Mouse (Mus musculus) hindbrain, embryonic 14.5 days (tissue): ENCODE results near the gene Timmdc1. TPM values are rescaled to one million over a fixed set of nuclear protein-coding genes. Genes with fewer than 3 reads are reported as not detected.

Experiments
- ATAC-seq: fragments of 200-750 bp; cut with Nextera tagmentation; 2 replicates; pipeline ENCODE4 v1.8.0; 2017; ENCODE audit warnings: moderate number of reproducible peaks, mild to moderate bottlenecking, moderate TSS enrichment, moderate library complexity; ENCODE audit not compliant: low FRiP score
- DNase-seq: peaks from one replicate; pipeline ENCODE4 v3.0.0-alpha.2; 2015; ENCODE audit warnings: low spot score
- H3K27ac ChIP-seq: fragments of 300-500 bp; sonication (generic); 2 replicates; pipeline ENCODE4 v1.5.1; 2014; ENCODE audit warnings: mild to moderate bottlenecking, moderate library complexity
- H3K27me3 ChIP-seq: fragments of 300-500 bp; sonication (generic); 2 replicates; pipeline ENCODE4 v1.6.1; 2014; ENCODE audit warnings: mild to moderate bottlenecking, low read length, mixed read lengths; ENCODE audit not compliant: control insufficient read depth, insufficient read depth
- H3K36me3 ChIP-seq: fragments of 300-500 bp; sonication (generic); replicated peaks from 2 replicates; pipeline ENCODE4 v1.6.1; 2014; ENCODE audit not compliant: control insufficient read depth, insufficient read depth
- H3K4me1 ChIP-seq: fragments of 300-500 bp; sonication (generic); replicated peaks from 2 replicates; pipeline ENCODE4 v1.6.1; 2014; ENCODE audit warnings: antibody characterized with exemption, low read length, mixed read lengths; ENCODE audit not compliant: control insufficient read depth, insufficient read depth
- H3K4me2 ChIP-seq: fragments of 300-500 bp; sonication (generic); replicated peaks from 2 replicates; pipeline ENCODE4 v1.6.1; 2014; ENCODE audit warnings: mild to moderate bottlenecking, moderate library complexity
- H3K4me3 ChIP-seq: fragments of 300-500 bp; sonication (generic); replicated peaks from 2 replicates; pipeline ENCODE4 v1.5.1; 2014; ENCODE audit warnings: mild to moderate bottlenecking, low read length
- H3K9ac ChIP-seq: fragments of 300-500 bp; sonication (generic); 2 replicates; pipeline ENCODE4 v1.6.1; 2014
- H3K9me3 ChIP-seq: fragments of 300-500 bp; sonication (generic); 2 replicates; pipeline ENCODE4 v1.6.1; 2016; ENCODE audit warnings: low read length; ENCODE audit not compliant: control insufficient read depth
- WGBS: fragments of 180-500 bp; shearing (Covaris S2); extraction: QIAGEN DNeasy Blood & Tissue Kit; methylation state at CpG from one replicate; pipeline ENCODE4 v1.1.7; 2014; 5-methylcytosine and 5-hydroxymethylcytosine counted together
- polyA plus RNA-seq: library from polyadenylated mRNA; unstranded; fragments of >200 nt; fragmentation: Nextera tagmentation; extraction: Ambion mirVana; gene quantifications from 2 replicates; pipeline ENCODE4 v1.2.1, GENCODE M21; 2014

Gene Timmdc1
- 25.0 and 29.8 TPM in 2 replicates for polyA plus RNA-seq

DNA sequence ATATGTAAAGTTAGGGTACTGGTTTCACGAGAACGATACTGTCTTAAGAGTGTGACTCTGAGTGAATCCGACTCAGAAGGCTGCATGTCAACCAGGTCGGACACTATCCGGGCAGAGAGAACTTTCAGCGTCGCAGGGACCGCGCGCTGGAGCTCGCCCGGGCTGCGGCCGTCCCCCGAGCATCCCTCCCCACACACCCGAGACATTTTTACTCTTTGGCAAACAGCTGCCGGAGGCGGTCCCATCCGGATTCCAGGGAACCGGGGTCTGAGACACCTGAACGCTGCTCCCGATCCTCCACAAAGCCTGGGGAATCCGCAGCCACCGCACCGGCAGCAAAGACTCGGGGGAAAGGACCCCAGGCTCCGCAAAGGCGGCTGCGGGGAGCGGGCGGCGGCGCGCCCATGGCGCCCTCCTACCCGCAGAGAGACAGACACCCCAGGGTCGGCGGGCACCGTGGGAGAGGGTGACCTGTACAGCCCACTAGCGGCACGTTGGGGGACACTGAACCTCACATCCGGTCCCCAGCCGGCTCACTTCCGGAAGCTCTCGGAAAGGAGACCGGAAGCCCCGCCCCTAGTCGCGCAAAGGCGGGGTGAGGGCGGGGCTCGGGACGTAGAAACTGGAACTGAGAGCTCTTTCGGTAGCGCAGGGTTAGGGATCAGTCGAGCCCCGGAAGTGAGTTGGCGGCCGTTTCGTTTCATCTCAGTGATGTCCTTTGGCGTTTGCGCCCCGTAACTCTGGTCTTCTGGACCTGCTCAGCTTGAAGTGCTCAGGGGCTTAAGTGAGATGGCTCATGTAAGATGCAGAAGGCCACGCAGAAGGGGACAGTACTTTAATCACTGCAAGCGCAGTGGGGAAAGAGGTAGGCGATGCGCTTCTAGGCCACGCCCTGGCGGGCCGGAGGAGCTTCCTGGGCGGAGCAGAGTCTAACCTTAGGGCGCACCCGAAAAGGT is at the start of gene Timmdc1:
Timmdc1 (minus strand) TSS at position 535 of the 956 bp plus-strand sequence.
- H3K9me3 ChIP-seq = no peaks in the 10 kb centered on the region
- H3K9ac ChIP-seq = peak within 1 kb of the TSS; percentile 97
- peak within 1 kb of the TSS; percentile 88 for H3K27ac ChIP-seq
- H3K27me3 ChIP-seq = no peaks in the 10 kb centered on the region
- under 1% methylated on average over 73 of the region's 73 CpGs for WGBS
- peaks cover 47% of the 10 kb centered on the region for H3K36me3 ChIP-seq
- ATAC-seq (peak; percentile 99), DNase-seq (peak; percentile 98)
- H3K4me3 ChIP-seq = peak within 1 kb of the TSS; percentile 91
- H3K4me1 ChIP-seq = peaks cover 16% of the 10 kb centered on the region
- H3K4me2 ChIP-seq = peak within 1 kb of the TSS; percentile 69

DNA sequence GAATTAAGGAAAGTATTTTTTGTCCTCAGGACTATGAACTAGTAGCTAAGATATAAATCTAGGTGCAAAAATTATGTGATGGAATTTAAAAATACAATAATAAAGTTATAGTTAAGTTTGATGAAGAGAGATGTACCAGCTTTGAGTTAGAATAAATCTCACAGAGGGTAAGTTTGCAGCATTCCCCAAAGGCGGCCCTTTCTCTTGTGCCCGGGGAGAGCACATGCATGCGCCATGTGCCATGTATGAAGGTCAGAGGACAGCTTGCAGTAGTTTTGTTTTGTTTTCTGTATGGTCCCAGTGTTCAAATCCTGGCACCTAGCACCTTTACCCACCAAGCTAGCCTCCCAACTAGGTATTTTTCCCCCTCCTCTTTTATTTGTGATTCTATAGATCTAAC is 49.0 kb upstream of the Timmdc1 start:
- H3K9ac ChIP-seq = no peak overlapping the region
- H3K27ac ChIP-seq = no peak overlapping the region
- no peak overlapping the region for H3K4me2 ChIP-seq
- H3K9me3 ChIP-seq = no peaks in the 10 kb centered on the region
- H3K36me3 ChIP-seq = peaks cover 81% of the 10 kb centered on the region
- DNase-seq = no peak
- no peak for ATAC-seq
- H3K27me3 ChIP-seq = no peaks in the 10 kb centered on the region
- H3K4me3 ChIP-seq = no peak overlapping the region
- WGBS = 97% methylated on average over 3 of the region's 3 CpGs
- H3K4me1 ChIP-seq = no peaks in the 10 kb centered on the region

DNA sequence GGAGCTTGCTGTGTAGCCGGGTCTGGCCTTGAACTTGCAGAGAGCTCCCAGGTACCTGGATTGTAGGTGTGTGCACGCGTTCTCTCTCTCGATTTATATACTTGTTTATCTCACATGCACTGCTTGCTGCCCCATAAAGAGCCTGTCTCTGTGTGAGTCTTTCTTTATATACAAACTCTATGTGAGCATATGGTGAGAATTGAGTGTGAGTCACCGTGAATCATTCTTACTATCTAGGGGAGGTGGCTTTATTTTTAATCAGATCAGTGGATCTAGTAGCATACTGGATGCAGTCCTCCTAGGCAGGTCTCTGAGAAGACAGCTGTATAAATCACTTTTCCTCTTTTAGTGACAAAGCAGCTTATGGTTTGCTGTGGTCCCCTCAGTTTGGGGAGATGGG is 45.7 kb upstream of the Timmdc1 start:
- H3K27me3 ChIP-seq = no peaks in the 10 kb centered on the region
- no peaks in the 10 kb centered on the region for H3K9me3 ChIP-seq
- peaks cover 58% of the 10 kb centered on the region for H3K36me3 ChIP-seq
- no peak overlapping the region for H3K27ac ChIP-seq
- 97% methylated on average over 5 of the region's 5 CpGs for WGBS
- peaks cover 10% of the 10 kb centered on the region for H3K4me1 ChIP-seq
- DNase-seq (no peak), ATAC-seq (no peak)
- no peak overlapping the region for H3K4me3 ChIP-seq
- H3K9ac ChIP-seq = no peak overlapping the region
- H3K4me2 ChIP-seq = no peak overlapping the region

DNA sequence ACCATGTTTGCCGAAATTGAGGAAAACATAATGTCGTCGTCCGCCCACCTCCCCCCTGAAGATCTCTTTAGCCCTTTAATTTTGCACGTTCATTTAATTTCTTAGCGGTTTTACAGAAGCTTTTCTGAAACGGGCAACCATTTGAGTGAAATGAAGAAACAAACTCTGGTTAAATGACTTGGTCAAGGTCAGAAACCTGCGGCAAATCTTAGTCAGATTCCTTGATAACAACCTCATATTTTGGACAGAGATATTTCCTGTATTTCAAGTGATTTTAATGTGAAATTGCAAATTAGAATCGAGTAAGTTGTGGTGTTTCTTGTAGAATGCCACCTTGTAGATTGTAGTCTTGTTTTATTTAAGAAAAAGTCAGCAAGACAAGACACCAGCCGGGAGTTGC is 41.1 kb upstream of the Timmdc1 start:
- Histone ChIP-seq H3K4me1 (peaks cover 10% of the 10 kb centered on the region), H3K27ac (no peak overlapping the region)
- no peak for DNase-seq

DNA sequence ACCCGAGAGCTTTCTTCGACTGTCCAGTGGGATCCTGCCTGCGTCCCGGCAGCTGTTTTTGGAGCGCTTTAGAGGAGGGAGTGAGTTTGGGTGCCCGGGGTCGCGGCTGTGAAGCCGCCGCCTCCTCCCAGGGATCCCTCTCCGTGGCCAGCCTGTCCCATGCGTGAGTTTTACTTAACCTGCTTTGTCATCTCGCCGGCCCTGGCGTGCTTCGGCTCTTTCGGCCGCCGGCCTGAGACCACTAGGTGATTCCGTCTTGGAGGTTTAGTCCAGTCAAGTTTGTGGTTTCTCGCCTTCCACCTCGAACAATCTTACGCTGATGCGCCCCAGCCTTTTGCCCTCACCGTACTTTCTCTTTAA is 40.5 kb upstream of the Timmdc1 start:
- ATAC-seq = peak; percentile 79; the same call in 1 of the 2 replicates
- H3K4me2 ChIP-seq = peak overlapping the region; percentile 58
- H3K4me1 ChIP-seq = peaks cover 10% of the 10 kb centered on the region
- H3K27me3 ChIP-seq = peaks cover 7% of the 10 kb centered on the region; the same call in 1 of the 2 replicates
- DNase-seq = no peak
- peak overlapping the region; percentile 84 for H3K9ac ChIP-seq
- peak overlapping the region; percentile 81 for H3K27ac ChIP-seq
- H3K36me3 ChIP-seq = peaks cover 8% of the 10 kb centered on the region
- H3K4me3 ChIP-seq = peak overlapping the region; percentile 76
- H3K9me3 ChIP-seq = no peaks in the 10 kb centered on the region
- 0% methylated on average over 25 of the region's 25 CpGs for WGBS

More for the DNA sequence above, 41.1 kb upstream of the Timmdc1 start:
- Histone ChIP-seq H3K36me3 (peaks cover 14% of the 10 kb centered on the region), H3K4me2 (peak overlapping the region; percentile 58), H3K9me3 (no peaks in the 10 kb centered on the region), H3K4me3 (peak overlapping the region; percentile 76), H3K27me3 (peaks cover 7% of the 10 kb centered on the region; the same call in 1 of the 2 replicates), H3K9ac (peak overlapping the region; percentile 84)
- WGBS = 41% methylated on average over 10 of the region's 10 CpGs
- ATAC-seq = no peak

DNA sequence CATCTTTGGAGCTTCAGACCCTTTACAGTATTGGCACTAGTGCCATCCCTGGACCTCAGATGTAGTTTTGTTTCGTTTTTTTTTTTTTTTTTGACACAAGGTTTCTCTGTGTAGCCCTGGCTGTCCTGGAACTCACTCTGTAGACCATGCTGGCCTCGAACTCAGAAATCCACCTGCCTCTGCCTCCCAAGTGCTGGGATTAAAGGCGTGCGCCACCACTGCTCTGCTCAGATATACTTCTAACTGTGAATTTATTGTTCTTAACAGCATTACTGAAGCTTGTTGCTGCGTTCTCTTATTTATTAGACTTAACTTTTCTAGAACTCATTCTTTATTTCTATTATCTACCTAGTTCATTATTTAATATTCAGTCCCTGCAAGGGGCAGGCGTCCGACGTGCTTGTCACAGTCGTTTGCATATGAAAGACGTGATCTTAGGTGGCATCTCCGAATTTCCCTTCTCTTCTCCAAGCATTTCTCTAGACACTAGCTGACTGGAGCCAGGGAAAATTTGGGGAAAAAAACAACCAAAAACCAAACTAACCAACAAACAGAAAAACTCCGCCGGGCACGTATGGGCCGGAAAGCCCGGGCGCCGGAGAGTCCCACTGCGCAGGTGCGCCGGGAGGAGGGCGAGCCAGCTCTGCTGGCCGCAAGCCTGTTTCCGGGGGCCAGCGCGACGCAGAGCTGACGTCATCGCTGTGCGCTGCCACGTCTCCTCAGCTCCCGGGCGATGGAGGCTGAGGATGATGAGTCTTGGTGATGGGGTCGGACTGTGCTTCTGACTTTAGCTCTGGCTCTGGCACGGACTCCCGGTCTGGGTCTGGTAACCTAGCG is 39.9 kb upstream of the Timmdc1 start:
- peaks cover 7% of the 10 kb centered on the region; the same call in 1 of the 2 replicates for H3K27me3 ChIP-seq
- ATAC-seq = peak; percentile 99
- peak; percentile 99 for DNase-seq
- WGBS = 7% methylated on average over 37 of the region's 37 CpGs
- H3K4me1 ChIP-seq = peaks cover 10% of the 10 kb centered on the region
- no peaks in the 10 kb centered on the region for H3K9me3 ChIP-seq
- peak overlapping the region; percentile 76 for H3K4me3 ChIP-seq
- peaks cover 4% of the 10 kb centered on the region; the same call in 1 of the 2 replicates for H3K36me3 ChIP-seq
- H3K4me2 ChIP-seq = peak overlapping the region; percentile 58
- H3K9ac ChIP-seq = peak overlapping the region; percentile 84
- H3K27ac ChIP-seq = peak overlapping the region; percentile 81

DNA sequence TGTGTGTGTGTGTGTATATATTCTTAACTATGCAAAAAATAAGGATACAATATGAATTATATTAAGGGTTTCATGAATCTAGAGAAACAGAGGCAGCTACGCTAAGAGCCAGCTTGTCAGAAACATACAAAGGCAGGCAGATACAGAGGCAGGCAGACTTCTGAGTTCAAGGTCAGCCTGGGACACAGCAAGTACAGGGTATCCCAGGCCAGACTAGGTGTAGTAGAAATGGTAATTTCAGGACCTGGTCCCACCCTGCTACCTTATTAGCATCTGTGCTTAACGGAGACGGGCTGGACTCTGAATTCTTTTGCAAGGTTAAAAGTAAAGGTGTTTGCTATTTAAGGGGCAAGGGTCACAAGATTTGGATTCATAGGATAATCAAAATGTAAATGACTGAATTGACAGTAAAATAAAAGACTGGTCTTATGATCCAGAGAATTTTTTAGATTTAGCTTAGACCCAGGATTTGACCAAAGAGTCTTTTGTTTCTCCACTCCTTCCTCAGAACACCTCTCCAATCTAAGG is 35.8 kb upstream of the Timmdc1 start, which contains the start of gene Tmem39a:
Tmem39a (plus strand) TSS at position 478 of the 528 bp plus-strand sequence.
- H3K4me1 ChIP-seq = no peaks in the 10 kb centered on the region

DNA sequence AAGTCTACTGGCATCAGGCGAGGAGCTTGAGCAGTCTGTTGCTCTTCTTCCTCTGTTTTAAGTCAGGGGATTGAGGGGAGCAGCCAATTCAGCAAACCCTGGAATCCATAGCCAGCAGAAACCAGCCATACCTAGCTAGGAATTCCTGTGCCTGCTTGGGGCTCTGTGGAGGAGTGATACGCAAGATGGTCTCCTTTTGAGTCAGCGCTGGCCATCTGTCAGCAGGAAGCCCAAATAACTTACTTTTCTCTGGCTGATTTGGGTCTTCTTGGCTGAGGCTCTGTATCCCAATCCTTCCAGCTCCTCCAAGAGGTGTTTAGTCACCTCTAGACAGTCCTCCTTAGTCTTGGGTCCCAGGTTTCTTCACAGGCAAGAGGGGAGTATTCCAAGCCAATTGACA is 33.5 kb upstream of the Timmdc1 start:
- ATAC-seq (no peak), DNase-seq (no peak)
- no peak overlapping the region for H3K4me2 ChIP-seq
- H3K27ac ChIP-seq = no peak overlapping the region
- H3K9ac ChIP-seq = no peak overlapping the region
- no peaks in the 10 kb centered on the region for H3K4me1 ChIP-seq
- peaks cover 25% of the 10 kb centered on the region for H3K27me3 ChIP-seq
- H3K36me3 ChIP-seq = no peaks in the 10 kb centered on the region
- H3K9me3 ChIP-seq = no peaks in the 10 kb centered on the region
- no peak overlapping the region for H3K4me3 ChIP-seq
- 88% methylated on average over 3 of the region's 3 CpGs for WGBS

More for the DNA sequence above, 35.8 kb upstream of the Timmdc1 start, which contains the start of gene Tmem39a:
- peaks cover 23% of the 10 kb centered on the region for H3K27me3 ChIP-seq
- no peak within 1 kb of the TSS for H3K4me3 ChIP-seq
- H3K9ac ChIP-seq = no peak within 1 kb of the TSS
- no peak within 1 kb of the TSS for H3K4me2 ChIP-seq
- ATAC-seq (no peak), DNase-seq (no peak)
- H3K27ac ChIP-seq = no peak within 1 kb of the TSS
- WGBS = 80% methylated on average over 3 of the region's 3 CpGs
- no peaks in the 10 kb centered on the region for H3K36me3 ChIP-seq
- H3K9me3 ChIP-seq = no peaks in the 10 kb centered on the region
